Mouse (Mus musculus) ES-Bruce4 (cell line): Measurements from ENCODE around the gene Rgs1. TPM values are rescaled to one million over a fixed set of nuclear protein-coding genes. Genes with fewer than 3 reads are reported as not detected.

Experiments
- H3K27ac ChIP-seq: 2 replicates; pipeline ENCODE4 v1.5.1; 2012; ENCODE audit warnings: low read length, inconsistent platforms; ENCODE audit not compliant: insufficient read depth
- H3K27me3 ChIP-seq: 2 replicates; pipeline ENCODE4 v1.6.1; 2012; ENCODE audit warnings: mild to moderate bottlenecking, low read length, inconsistent platforms; ENCODE audit not compliant: control insufficient read depth, poor library complexity, insufficient read depth, severe bottlenecking
- H3K36me3 ChIP-seq: 2 replicates; pipeline ENCODE4 v1.6.1; 2012; ENCODE audit warnings: inconsistent platforms, mild to moderate bottlenecking, low read length, moderate library complexity; ENCODE audit not compliant: control insufficient read depth, poor library complexity, insufficient read depth, severe bottlenecking
- H3K4me1 ChIP-seq: one replicate; pipeline ENCODE4 v1.8.1; 2011; ENCODE audit warnings: low read length; ENCODE audit not compliant: control insufficient read depth, insufficient read depth
- H3K4me3 ChIP-seq: 2 replicates; pipeline ENCODE4 v1.5.1; 2011; ENCODE audit warnings: low read depth, mild to moderate bottlenecking, low read length
- H3K9ac ChIP-seq: 2 replicates; pipeline ENCODE4 v1.6.1; 2012; ENCODE audit warnings: low read depth, mild to moderate bottlenecking, inconsistent platforms; ENCODE audit not compliant: poor library complexity, severe bottlenecking
- H3K9me3 ChIP-seq: replicated peaks from 2 replicates; pipeline ENCODE4 v1.6.1; 2012; ENCODE audit warnings: mild to moderate bottlenecking, low read length, inconsistent platforms; ENCODE audit not compliant: control insufficient read depth, poor library complexity, insufficient read depth, severe bottlenecking
- CTCF ChIP-seq: IDR thresholded peaks from one replicate; pipeline ENCODE4 v1.8.1; 2011; ENCODE audit warnings: low read depth, low read length
- EP300 ChIP-seq: IDR thresholded peaks from 2 replicates; pipeline ENCODE4 v1.6.1; 2011; ENCODE audit warnings: low read depth, low read length; ENCODE audit not compliant: insufficient read depth
- POLR2A ChIP-seq: IDR thresholded peaks from one replicate; pipeline ENCODE4 v1.8.1; 2011; ENCODE audit warnings: low read length; ENCODE audit not compliant: insufficient read depth
- polyA plus RNA-seq: library from polyadenylated mRNA; stranded (reverse); fragments of >200 nt; gene quantifications from 2 replicates; pipeline ENCODE4 v1.2.4, GENCODE M21; 2011; ENCODE audit warnings: low read depth; ENCODE audit not compliant: missing spikeins, insufficient read depth, insufficient read length

The Rgs1 gene
- polyA plus RNA-seq, 1 experiment = not detected

GRCm38 (mm10) chr1:144204766-144205165 lies 44.3 kb downstream of the Rgs1 start:
- H3K27ac ChIP-seq = no peak overlapping the region
- H3K4me3 ChIP-seq = no peak overlapping the region
- no peak overlapping the region for H3K9ac ChIP-seq
- no peaks in the 10 kb centered on the region for H3K36me3 ChIP-seq
- TF ChIP-seq CTCF (no peak), POLR2A (no peak), EP300 (no peak)
- no peaks in the 10 kb centered on the region for H3K9me3 ChIP-seq
- no peaks in the 10 kb centered on the region for H3K27me3 ChIP-seq
- H3K4me1 ChIP-seq = no peaks in the 10 kb centered on the region

- TF ChIP-seq EP300 (no peak), POLR2A (no peak), CTCF (no peak)
- Histone ChIP-seq H3K27ac (no peak overlapping the region), H3K9me3 (no peaks in the 10 kb centered on the region), H3K27me3 (no peaks in the 10 kb centered on the region), H3K9ac (no peak overlapping the region), H3K4me1 (no peaks in the 10 kb centered on the region), H3K4me3 (no peak overlapping the region), H3K36me3 (no peaks in the 10 kb centered on the region)
These were observed 46.1 kb downstream of the Rgs1 start for GRCm38 (mm10) chr1:144202939-144203338.

GRCm38 (mm10) chr1:144200496-144200895 lies 48.5 kb downstream of the Rgs1 start:
- TF ChIP-seq EP300 = no peak
- no peak for TF ChIP-seq POLR2A
- no peak for TF ChIP-seq CTCF
- no peak overlapping the region for H3K4me3 ChIP-seq
- H3K9ac ChIP-seq = no peak overlapping the region
- H3K27me3 ChIP-seq = no peaks in the 10 kb centered on the region
- H3K36me3 ChIP-seq = no peaks in the 10 kb centered on the region
- no peaks in the 10 kb centered on the region for H3K4me1 ChIP-seq
- H3K9me3 ChIP-seq = no peaks in the 10 kb centered on the region
- no peak overlapping the region for H3K27ac ChIP-seq

GRCm38 (mm10) chr1:144199538-144199937 lies 49.5 kb downstream of the Rgs1 start:
- Histone ChIP-seq H3K9me3 (no peaks in the 10 kb centered on the region), H3K9ac (no peak overlapping the region), H3K4me1 (no peaks in the 10 kb centered on the region), H3K4me3 (no peak overlapping the region), H3K27ac (no peak overlapping the region), H3K36me3 (no peaks in the 10 kb centered on the region), H3K27me3 (no peaks in the 10 kb centered on the region)
- TF ChIP-seq EP300 (no peak), POLR2A (no peak), CTCF (no peak)

GRCm38 (mm10) chr1:144197684-144198083 lies 51.4 kb downstream of the Rgs1 start:
- Histone ChIP-seq H3K27me3 (no peaks in the 10 kb centered on the region), H3K9ac (no peak overlapping the region), H3K4me1 (no peaks in the 10 kb centered on the region), H3K36me3 (no peaks in the 10 kb centered on the region), H3K4me3 (no peak overlapping the region), H3K27ac (no peak overlapping the region), H3K9me3 (no peaks in the 10 kb centered on the region)
- TF ChIP-seq CTCF = no peak
- TF ChIP-seq POLR2A = no peak
- no peak for TF ChIP-seq EP300

Other genes starting within 250 kb of the Rgs1 start
- gene Rgs2, start 245.1 kb downstream of the Rgs1 start, polyA plus RNA-seq = 0.59 TPM in 1 of 2 replicates, not detected in the other
- not detected in 2 replicates for gene Rgs13, start 71.9 kb downstream of the Rgs1 start, polyA plus RNA-seq